ENCODE assay signal across 10 mouse cellular contexts in the genomic region with DNA sequence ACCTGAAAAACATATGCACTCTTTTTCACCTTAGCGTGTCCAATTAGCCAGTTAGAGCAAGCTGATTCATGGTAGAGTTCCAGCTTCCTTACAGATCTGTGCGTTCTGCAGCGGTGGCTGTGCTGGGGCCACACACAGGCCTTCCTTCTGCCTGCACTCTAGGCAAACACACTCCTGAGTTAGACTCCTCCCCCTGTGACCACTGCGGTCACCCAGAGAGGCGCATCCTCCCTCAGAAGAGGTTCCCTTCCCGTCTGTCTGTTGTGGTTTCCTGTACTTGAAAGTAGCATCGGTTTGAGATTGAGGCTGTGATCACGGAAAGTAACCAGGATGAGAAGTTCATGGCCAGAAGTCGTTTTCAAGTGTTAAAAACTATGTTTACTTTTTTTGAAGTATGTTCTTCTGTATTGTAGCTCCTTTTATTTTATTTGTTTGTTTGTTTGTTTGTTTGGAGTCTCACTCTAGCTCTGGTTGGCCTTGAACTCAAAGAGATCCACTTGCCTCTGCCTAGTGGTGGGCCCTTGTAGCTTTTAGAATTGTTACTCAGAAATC.
DNase-seq lines count a peak whose midpoint lies in the region; ATAC-seq lines count a peak whose summit lies in the region.
"Had no signal": no experiment of that assay in that cellular context is flagged by ENCODE, and none has a peak within 500 bp of the region (broad histone marks: within the 10 kb centered on the region; RNA-seq: fewer than 3 reads in every experiment).

No protein-coding gene starts in this region.

- no peak for DNase-seq in heart, postnatal 36 days
- peak; percentile 94 for DNase-seq in T-cell, adult 2 months (ENCODE audit: low spot score)
- peak; percentile 35 to 43 for DNase-seq in spleen, postnatal 14 days (ENCODE audit: low spot score in 2 of 2)
- no peak for DNase-seq in layer of hippocampus, postnatal 25 days (ENCODE audit: extremely low spot score in 1 of 2, low spot score in 1 of 2)
- no peak for DNase-seq in urinary bladder, postnatal 14 days (ENCODE audit: low spot score)

- H3K36me3 ChIP-seq in heart, embryonic 12.5 days, result peaks cover 43% of the 10 kb centered on the region
- H3K36me3 ChIP-seq in liver, embryonic 15.5 days (replicated peaks), result peaks cover 87% of the 10 kb centered on the region

- H3K27ac ChIP-seq in heart, embryonic 12.5 days (ENCODE audit: poor library complexity, severe bottlenecking), result no peak overlapping the region
- peak overlapping the region; percentile 42 for H3K27ac ChIP-seq in liver, embryonic 15.5 days (replicated peaks)
- H3K27ac ChIP-seq: neural tube, embryonic 13.5 days had no signal

- H3K9ac ChIP-seq in heart, embryonic 12.5 days, result no peak overlapping the region
- H3K9ac ChIP-seq in liver, embryonic 15.5 days, result no peak overlapping the region
- H3K9ac ChIP-seq: heart, embryonic 15.5 days; neural tube, embryonic 13.5 days had no signal

- ATAC-seq in heart, embryonic 12.5 days (ENCODE audit: insufficient number of reproducible peaks, low FRiP score), result peak; percentile 62
- peak; percentile 46 for ATAC-seq in liver, embryonic 15.5 days (ENCODE audit: insufficient read depth)
- no peak for ATAC-seq in frontal cortex, adult (ENCODE audit: low TSS enrichment)

- no peaks in the 10 kb centered on the region for H3K9me3 ChIP-seq in heart, embryonic 12.5 days (replicated peaks)
- no peaks in the 10 kb centered on the region for H3K9me3 ChIP-seq in liver, embryonic 15.5 days (replicated peaks)
- H3K9me3 ChIP-seq: heart, embryonic 15.5 days; neural tube, embryonic 13.5 days had no signal

- no peaks in the 10 kb centered on the region for H3K27me3 ChIP-seq in heart, embryonic 12.5 days (replicated peaks)
- H3K27me3 ChIP-seq in liver, embryonic 15.5 days, result no peaks in the 10 kb centered on the region
- H3K27me3 ChIP-seq: heart, embryonic 15.5 days; neural tube, embryonic 13.5 days had no signal

- no peak overlapping the region for H3K4me3 ChIP-seq in heart, embryonic 12.5 days
- no peak overlapping the region for H3K4me3 ChIP-seq in liver, embryonic 15.5 days (replicated peaks)
- H3K4me3 ChIP-seq: heart, embryonic 15.5 days; neural tube, embryonic 13.5 days had no signal

- intact Hi-C loops in heart, postnatal 36 days (cut with DNase I), result loop anchor here (5.0 kb wide), 1 partner anchor 91 kb away; no protein-coding TSS in a partner anchor

- 61% methylated on average over 9 of the region's 9 CpGs for WGBS in heart, embryonic 12.5 days
- WGBS in liver, embryonic 15.5 days (ENCODE audit: insufficient replicate concordance), result 10% methylated on average over 9 of the region's 9 CpGs

- H3K4me2 ChIP-seq in heart, embryonic 12.5 days, result no peak overlapping the region
- no peak overlapping the region for H3K4me2 ChIP-seq in liver, embryonic 15.5 days
- H3K4me2 ChIP-seq: heart, embryonic 15.5 days; neural tube, embryonic 13.5 days had no signal

- peaks cover 33% of the 10 kb centered on the region for H3K4me1 ChIP-seq in heart, embryonic 12.5 days (replicated peaks)
- H3K4me1 ChIP-seq in liver, embryonic 15.5 days (replicated peaks), result peaks cover 73% of the 10 kb centered on the region

Comparison
In these comparisons a context has a peak if more than half of its experiments do, and no peak if none do; other contexts are left out.
1. DNase-seq: peak in T-cell, adult 2 months (single experiment) and spleen, postnatal 14 days (2 of 2); none in heart, postnatal 36 days (0 of 2), layer of hippocampus, postnatal 25 days (0 of 2) and urinary bladder, postnatal 14 days (single experiment).